Mouse (Mus musculus): ENCODE results near the gene 1700014D04Rik. TPM values are rescaled to one million over a fixed set of nuclear protein-coding genes. Genes with fewer than 3 reads are reported as not detected.
A peak's percentile ranks its signal among the peaks of the same experiment; 100 is the strongest.
"Not testable (repeated sequence)": the region's sequence is repeated elsewhere in the genome, so short reads cannot be mapped to it uniquely, and the experiment has no call there.

The 1700014D04Rik gene
- polyA plus RNA-seq, 1 experiment from 2014 or later = not detected

GRCm38 (mm10) chr13:59735190-59735589, 11.4 kb downstream of the 1700014D04Rik start:
- ATAC-seq (ENCODE audit: insufficient number of reproducible peaks, insufficient read depth, low FRiP score, low read depth) = no peak
- no peak overlapping the region for H3K4me3 ChIP-seq (ENCODE audit: control insufficient read depth in 1 of 2, insufficient read depth in 1 of 2, low read depth in 1 of 2, low read length in 2 of 2)

GRCm38 (mm10) chr13:59734347-59734746, 12.2 kb downstream of the 1700014D04Rik start:
- not testable (repeated sequence) for H3K4me1 ChIP-seq (ENCODE audit: control insufficient read depth in 2 of 2, insufficient read depth in 2 of 2, low read length in 2 of 2); H3K27ac ChIP-seq (replicated peaks in 1 of 2; ENCODE audit: control insufficient read depth in 1 of 2, insufficient read depth in 1 of 2, low read depth in 2 of 2, low read length in 2 of 2); H3K4me2 ChIP-seq (ENCODE audit: low read length); H3K27me3 ChIP-seq (ENCODE audit: control insufficient read depth, insufficient read depth, low read length); H3K4me3 ChIP-seq (ENCODE audit: control insufficient read depth in 1 of 2, insufficient read depth in 1 of 2, low read depth in 1 of 2, low read length in 2 of 2); H3K9me3 ChIP-seq (ENCODE audit: control insufficient read depth, low read length); ATAC-seq (ENCODE audit: insufficient number of reproducible peaks, insufficient read depth, low FRiP score, low read depth); H3K9ac ChIP-seq (ENCODE audit: low read length); H3K36me3 ChIP-seq (ENCODE audit: control insufficient read depth, insufficient read depth, low read length)
- 38% methylated on average over 6 of the region's 6 CpGs for WGBS

More at GRCm38 (mm10) chr13:59735190-59735589, 11.4 kb downstream of the 1700014D04Rik start:
- no peaks in the 10 kb centered on the region for H3K36me3 ChIP-seq (ENCODE audit: control insufficient read depth, insufficient read depth, low read length)
- no peaks in the 10 kb centered on the region for H3K4me1 ChIP-seq (ENCODE audit: control insufficient read depth in 2 of 2, insufficient read depth in 2 of 2, low read length in 2 of 2)
- H3K27ac ChIP-seq (replicated peaks in 1 of 2; ENCODE audit: control insufficient read depth in 1 of 2, insufficient read depth in 1 of 2, low read depth in 2 of 2, low read length in 2 of 2) = no peak overlapping the region
- H3K9ac ChIP-seq (ENCODE audit: low read length) = no peak overlapping the region
- 23% methylated on average over 3 of the region's 3 CpGs for whole genome bisulfite sequencing
- no peaks in the 10 kb centered on the region for H3K9me3 ChIP-seq (ENCODE audit: control insufficient read depth, low read length)
- no peaks in the 10 kb centered on the region for H3K27me3 ChIP-seq (ENCODE audit: control insufficient read depth, insufficient read depth, low read length)
- no peak overlapping the region for H3K4me2 ChIP-seq (ENCODE audit: low read length)

- H3K36me3 ChIP-seq (ENCODE audit: control insufficient read depth, insufficient read depth, low read length) = no peaks in the 10 kb centered on the region
Measured at GRCm38 (mm10) chr13:59733936-59734335, 12.6 kb downstream of the 1700014D04Rik start.

GRCm38 (mm10) chr13:59731652-59732051, 14.9 kb downstream of the 1700014D04Rik start, which contains the start of gene Spata31d1d:
Gene Spata31d1d (minus strand): TSS chr13:59731752.
- WGBS = 28% methylated on average over 7 of the region's 7 CpGs
- no peaks in the 10 kb centered on the region for H3K36me3 ChIP-seq (ENCODE audit: control insufficient read depth, insufficient read depth, low read length)
- H3K27me3 ChIP-seq (ENCODE audit: control insufficient read depth, insufficient read depth, low read length) = no peaks in the 10 kb centered on the region; the same call in 1 of the 2 replicates
- no peaks in the 10 kb centered on the region for H3K9me3 ChIP-seq (ENCODE audit: control insufficient read depth, low read length)
- no peak within 1 kb of the TSS for H3K9ac ChIP-seq (ENCODE audit: low read length)
- H3K4me3 ChIP-seq (ENCODE audit: control insufficient read depth in 1 of 2, insufficient read depth in 1 of 2, low read depth in 1 of 2, low read length in 2 of 2) = no peak within 1 kb of the TSS
- no peak for ATAC-seq (ENCODE audit: insufficient number of reproducible peaks, insufficient read depth, low FRiP score, low read depth)
- H3K27ac ChIP-seq (replicated peaks in 1 of 2; ENCODE audit: control insufficient read depth in 1 of 2, insufficient read depth in 1 of 2, low read depth in 2 of 2, low read length in 2 of 2) = no peak within 1 kb of the TSS
- H3K4me1 ChIP-seq (ENCODE audit: control insufficient read depth in 2 of 2, insufficient read depth in 2 of 2, low read length in 2 of 2) = peaks cover 0 to 3% of the 10 kb centered on the region in 2 experiments; a peak in 1 of 4 replicates
- no peak within 1 kb of the TSS for H3K4me2 ChIP-seq (ENCODE audit: low read length)

More at GRCm38 (mm10) chr13:59733936-59734335, 12.6 kb downstream of the 1700014D04Rik start:
- 75% methylated on average over 2 of the region's 4 CpGs for WGBS
- no peaks in the 10 kb centered on the region for H3K27me3 ChIP-seq (ENCODE audit: control insufficient read depth, insufficient read depth, low read length)
- ATAC-seq (ENCODE audit: insufficient number of reproducible peaks, insufficient read depth, low FRiP score, low read depth) = no peak
- no peak overlapping the region for H3K4me3 ChIP-seq (ENCODE audit: control insufficient read depth in 1 of 2, insufficient read depth in 1 of 2, low read depth in 1 of 2, low read length in 2 of 2)
- H3K4me2 ChIP-seq (ENCODE audit: low read length) = no peak overlapping the region
- no peaks in the 10 kb centered on the region for H3K4me1 ChIP-seq (ENCODE audit: control insufficient read depth in 2 of 2, insufficient read depth in 2 of 2, low read length in 2 of 2)
- no peak overlapping the region for H3K9ac ChIP-seq (ENCODE audit: low read length)
- H3K9me3 ChIP-seq (ENCODE audit: control insufficient read depth, low read length) = no peaks in the 10 kb centered on the region
- no peak overlapping the region for H3K27ac ChIP-seq (replicated peaks in 1 of 2; ENCODE audit: control insufficient read depth in 1 of 2, insufficient read depth in 1 of 2, low read depth in 2 of 2, low read length in 2 of 2)

GRCm38 (mm10) chr13:59728378-59729093, 18.0 kb downstream of the 1700014D04Rik start:
- peak; percentile 62; the same call in 1 of the 2 replicates for ATAC-seq (ENCODE audit: insufficient number of reproducible peaks, insufficient read depth, low FRiP score, low read depth)

GRCm38 (mm10) chr13:59726139-59726867, 20.2 kb downstream of the 1700014D04Rik start:
- Histone ChIP-seq H3K27me3 (ENCODE audit: control insufficient read depth, insufficient read depth, low read length) (no peaks in the 10 kb centered on the region; the same call in none of the 2 replicates), H3K4me2 (ENCODE audit: low read length) (peak overlapping the region; percentile 62), H3K27ac (replicated peaks in 1 of 2; ENCODE audit: control insufficient read depth in 1 of 2, insufficient read depth in 1 of 2, low read depth in 2 of 2, low read length in 2 of 2) (no peak overlapping the region), H3K4me1 (ENCODE audit: control insufficient read depth in 2 of 2, insufficient read depth in 2 of 2, low read length in 2 of 2) (peaks cover 4 to 7% of the 10 kb centered on the region in 2 experiments; a peak in 2 of 4 replicates), H3K9ac (ENCODE audit: low read length) (peak overlapping the region; percentile 47; the same call in 1 of the 2 replicates), H3K9me3 (ENCODE audit: control insufficient read depth, low read length) (no peaks in the 10 kb centered on the region), H3K36me3 (ENCODE audit: control insufficient read depth, insufficient read depth, low read length) (no peaks in the 10 kb centered on the region), H3K4me3 (ENCODE audit: control insufficient read depth in 1 of 2, insufficient read depth in 1 of 2, low read depth in 1 of 2, low read length in 2 of 2) (peak overlapping the region; percentile 23 to 24; a peak in 3 of 4 replicates)
- 19% methylated on average over 29 of the region's 29 CpGs for WGBS
- no peak for ATAC-seq (ENCODE audit: insufficient number of reproducible peaks, insufficient read depth, low FRiP score, low read depth)

More at GRCm38 (mm10) chr13:59728378-59729093, 18.0 kb downstream of the 1700014D04Rik start:
- Histone ChIP-seq H3K4me3 (ENCODE audit: control insufficient read depth in 1 of 2, insufficient read depth in 1 of 2, low read depth in 1 of 2, low read length in 2 of 2) (no peak overlapping the region), H3K27me3 (ENCODE audit: control insufficient read depth, insufficient read depth, low read length) (no peaks in the 10 kb centered on the region; the same call in none of the 2 replicates), H3K4me2 (ENCODE audit: low read length) (no peak overlapping the region), H3K27ac (replicated peaks in 1 of 2; ENCODE audit: control insufficient read depth in 1 of 2, insufficient read depth in 1 of 2, low read depth in 2 of 2, low read length in 2 of 2) (no peak overlapping the region), H3K9ac (ENCODE audit: low read length) (no peak overlapping the region), H3K4me1 (ENCODE audit: control insufficient read depth in 2 of 2, insufficient read depth in 2 of 2, low read length in 2 of 2) (peaks cover 4 to 7% of the 10 kb centered on the region in 2 experiments; a peak in 2 of 4 replicates), H3K36me3 (ENCODE audit: control insufficient read depth, insufficient read depth, low read length) (no peaks in the 10 kb centered on the region), H3K9me3 (ENCODE audit: control insufficient read depth, low read length) (no peaks in the 10 kb centered on the region)
- WGBS = 13% methylated on average over 7 of the region's 7 CpGs

GRCm38 (mm10) chr13:59722089-59722488, 24.5 kb downstream of the 1700014D04Rik start:
- H3K4me2 ChIP-seq (ENCODE audit: low read length); H3K27ac ChIP-seq (replicated peaks in 1 of 2; ENCODE audit: control insufficient read depth in 1 of 2, insufficient read depth in 1 of 2, low read depth in 2 of 2, low read length in 2 of 2); H3K4me1 ChIP-seq (ENCODE audit: control insufficient read depth in 2 of 2, insufficient read depth in 2 of 2, low read length in 2 of 2); H3K36me3 ChIP-seq (ENCODE audit: control insufficient read depth, insufficient read depth, low read length); ATAC-seq (ENCODE audit: insufficient number of reproducible peaks, insufficient read depth, low FRiP score, low read depth); H3K9me3 ChIP-seq (ENCODE audit: control insufficient read depth, low read length); H3K27me3 ChIP-seq (ENCODE audit: control insufficient read depth, insufficient read depth, low read length); H3K9ac ChIP-seq (ENCODE audit: low read length); H3K4me3 ChIP-seq (ENCODE audit: control insufficient read depth in 1 of 2, insufficient read depth in 1 of 2, low read depth in 1 of 2, low read length in 2 of 2): not testable (repeated sequence)
- WGBS = 71% methylated on average over 1 of the region's 1 CpGs
